Mouse (Mus musculus) urinary bladder, postnatal 25 days (tissue): ENCODE measurements at regions not wholly inside any gene's neighbourhood (a gene's known extent, or its start where the extent isn't known, plus 50 kb on each side); places are given as distances from the start of the nearest gene placed in this dataset.

Experiments
- DNase-seq: peaks from one replicate; pipeline ENCODE4 v3.0.0; 2022; ENCODE audit warnings: low spot score

GRCm38 (mm10) chr11:84701319-84702175 is 117.8 kb downstream of the Mrm1 start:
- DNase-seq: no peak

DNA sequence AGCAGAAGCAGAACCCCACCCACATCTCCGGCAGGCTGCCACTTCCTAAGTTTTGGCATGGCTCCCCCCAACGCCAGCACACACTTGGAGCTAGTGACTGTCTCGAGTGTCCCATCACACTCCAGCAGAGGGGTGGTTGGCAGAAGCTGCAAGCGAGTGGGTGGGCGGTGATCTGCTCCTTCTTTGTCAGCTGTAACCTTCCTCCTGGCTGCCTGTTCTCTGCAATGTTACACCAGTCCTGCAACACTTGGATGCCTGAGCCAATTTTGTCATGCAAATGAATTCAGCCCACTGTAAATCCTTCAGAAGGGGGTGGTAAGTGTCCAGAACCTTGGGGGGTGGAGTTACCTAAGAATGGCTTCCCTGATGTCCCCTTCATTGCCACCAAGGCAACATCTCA is 121.8 kb downstream of the Mrm1 start:
- no peak for DNase-seq

DNA sequence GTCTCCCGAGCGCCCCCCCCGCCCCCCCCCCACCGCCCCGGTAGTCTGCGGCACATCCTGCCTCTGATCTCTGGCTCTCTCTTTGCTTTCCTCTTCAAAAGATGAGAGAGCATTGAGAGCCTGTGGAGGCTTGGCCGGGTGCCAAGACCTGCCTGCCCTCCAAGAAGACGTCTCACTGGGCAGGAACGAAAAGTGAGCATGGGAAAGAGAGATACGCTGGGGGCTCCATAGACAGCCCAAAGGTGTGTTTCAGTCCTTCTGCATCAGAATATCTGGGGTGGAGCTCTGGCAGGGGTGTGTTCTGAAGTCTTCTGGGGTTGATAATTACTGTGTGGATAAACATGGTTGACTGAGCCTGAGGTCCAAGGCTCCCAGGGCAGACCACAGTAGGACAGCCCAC is 126.7 kb downstream of the Mrm1 start:
- no peak for DNase-seq

GRCm38 (mm10) chr11:84691410-84692148 is 127.7 kb downstream of the Mrm1 start:
- DNase-seq: no peak

DNA sequence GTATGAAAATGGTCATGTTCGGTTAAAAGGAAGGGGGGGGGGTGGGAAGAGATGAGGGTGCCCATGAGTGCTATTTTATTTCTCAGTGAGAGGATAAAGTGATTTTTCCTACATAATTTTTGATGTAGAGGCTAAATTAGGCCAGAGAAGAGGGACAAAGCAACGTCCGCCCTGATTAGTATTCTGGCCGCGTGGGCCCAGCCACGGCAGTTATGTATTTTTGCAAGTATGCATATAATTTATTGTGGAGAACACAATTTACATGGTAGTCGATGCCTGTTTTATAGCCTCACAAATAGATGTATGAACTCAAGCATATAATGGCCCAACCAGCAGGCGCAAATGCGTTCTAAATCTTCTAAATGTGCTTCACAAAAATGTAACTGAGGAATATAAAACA is 132.8 kb downstream of the Mrm1 start:
- DNase-seq: no peak

DNA sequence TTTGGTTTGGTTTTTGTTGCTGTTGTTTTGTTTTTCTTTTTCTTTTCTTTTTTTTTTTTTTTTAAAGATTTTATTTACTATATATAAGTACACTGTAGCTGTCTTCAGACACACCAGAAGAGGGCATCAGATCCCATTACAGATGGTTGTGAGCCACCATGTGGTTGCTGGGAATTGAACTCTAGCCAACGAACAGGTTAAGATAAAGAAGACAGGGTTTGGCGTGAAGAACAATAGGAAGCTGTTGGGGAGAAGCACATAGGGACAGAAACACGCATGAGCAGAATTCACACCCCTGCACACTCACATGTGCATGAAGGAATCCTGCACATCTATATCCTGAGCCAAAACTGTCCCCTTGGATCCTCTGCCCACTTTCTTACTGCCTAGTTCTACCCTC is 135.0 kb downstream of the Mrm1 start:
- DNase-seq: no peak

DNA sequence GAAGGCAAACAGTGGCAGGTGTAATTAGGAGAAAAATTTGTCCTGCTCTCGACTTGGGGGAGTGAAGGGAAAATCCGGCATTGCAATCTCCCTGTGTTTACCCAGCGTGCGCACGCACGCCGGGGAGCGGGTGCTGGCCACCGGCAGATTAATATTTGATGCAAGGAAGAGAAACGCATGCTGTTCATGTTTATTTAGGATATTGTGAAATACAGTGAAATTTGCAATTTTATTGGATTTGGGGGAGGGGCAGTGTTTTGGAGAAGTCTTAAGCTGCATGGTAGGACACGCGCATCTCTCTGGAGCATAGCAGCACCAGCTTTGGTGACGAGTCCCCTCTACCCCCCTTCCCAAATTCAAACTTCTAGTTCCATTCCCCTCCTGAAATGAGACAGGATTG is 136.4 kb downstream of the Mrm1 start:
- no peak for DNase-seq

- DNase-seq: no peak
These were observed 142.8 kb downstream of the Mrm1 start for GRCm38 (mm10) chr11:84676377-84677078.

- DNase-seq: no peak
These were observed 146.4 kb downstream of the Mrm1 start for GRCm38 (mm10) chr11:84672841-84673473.

DNA sequence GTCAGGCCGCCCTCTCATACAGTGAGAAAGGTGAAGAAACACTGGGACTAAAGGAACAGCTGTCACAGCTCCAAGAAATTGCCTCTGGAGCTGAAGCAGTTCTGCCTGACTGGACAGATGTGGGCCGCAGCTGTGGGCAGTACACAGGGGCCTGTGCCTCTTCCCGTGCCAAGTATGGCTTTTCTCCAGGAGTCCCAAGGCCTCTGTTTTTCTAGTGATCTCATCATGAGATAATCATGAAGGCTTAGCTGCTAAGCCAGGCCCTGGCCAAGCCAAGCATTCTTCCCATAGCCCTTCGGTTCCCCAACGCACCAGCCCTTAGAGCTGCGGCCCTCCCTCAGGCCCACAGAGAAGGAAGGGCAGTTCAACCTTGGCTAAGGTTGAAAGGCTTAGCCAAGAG is 146.2 kb upstream of the Lhx1 start:
- DNase-seq: no peak

DNA sequence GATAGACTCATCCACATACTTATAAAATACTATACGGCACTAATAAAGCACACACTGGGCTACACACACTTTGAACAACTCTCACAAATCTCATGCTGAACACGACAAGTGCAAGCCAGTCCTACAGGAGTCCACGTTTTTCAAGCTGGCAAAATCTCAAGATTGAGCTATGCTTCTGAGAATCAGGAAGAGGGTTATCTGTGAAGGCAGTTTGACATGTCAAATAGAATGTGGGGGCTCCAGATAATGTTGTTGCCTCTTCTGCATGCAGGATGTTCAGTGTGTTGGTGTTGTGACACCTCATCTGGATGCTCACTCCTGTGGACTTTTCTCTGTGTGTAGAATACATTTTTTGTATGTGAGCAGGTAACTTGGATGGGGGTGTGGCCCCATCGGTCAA is 142.4 kb upstream of the Lhx1 start:
- no peak for DNase-seq

DNA sequence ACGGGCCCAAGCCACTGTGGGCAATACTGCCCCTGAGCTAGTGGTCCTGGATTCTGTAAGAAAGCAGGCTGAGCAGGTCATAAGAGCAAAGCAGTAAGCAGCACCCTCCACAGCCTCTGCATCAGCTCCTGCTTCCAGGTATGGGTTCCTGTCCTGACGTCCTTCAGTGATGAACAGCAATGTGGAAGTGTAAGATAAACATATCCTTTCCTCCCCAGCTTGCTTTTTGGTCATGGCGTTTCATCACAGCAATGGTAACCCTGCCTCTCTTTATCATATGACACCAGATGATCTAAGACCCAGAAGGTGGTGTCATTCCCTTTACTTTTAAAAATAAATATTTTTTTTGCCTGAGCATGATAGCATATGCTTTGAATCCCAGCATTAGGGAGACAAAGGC is 138.9 kb upstream of the Lhx1 start:
- no peak for DNase-seq

GRCm38 (mm10) chr11:84661981-84662380 is 136.6 kb upstream of the Lhx1 start:
- peak; percentile 46 for DNase-seq

DNA sequence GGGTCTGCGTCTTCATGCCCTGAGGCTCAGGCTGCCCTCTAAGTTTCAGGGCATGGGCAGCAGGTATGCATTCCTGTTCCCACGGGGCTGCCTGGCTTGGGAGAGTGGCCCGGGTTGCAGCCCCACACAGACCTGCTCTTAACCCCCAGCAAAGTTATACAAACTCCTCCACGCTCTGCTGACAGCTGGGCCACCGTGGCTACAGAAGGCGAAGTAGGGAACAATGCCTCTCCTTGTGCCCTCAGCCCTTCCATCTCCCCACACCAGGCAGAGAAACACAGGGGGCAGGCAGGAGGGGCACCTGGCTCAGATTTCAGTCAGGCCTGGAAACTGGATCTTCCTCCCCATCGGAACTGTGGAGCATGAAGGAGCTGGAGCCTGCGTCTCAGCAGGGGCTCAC is 135.5 kb upstream of the Lhx1 start:
- no peak for DNase-seq

DNA sequence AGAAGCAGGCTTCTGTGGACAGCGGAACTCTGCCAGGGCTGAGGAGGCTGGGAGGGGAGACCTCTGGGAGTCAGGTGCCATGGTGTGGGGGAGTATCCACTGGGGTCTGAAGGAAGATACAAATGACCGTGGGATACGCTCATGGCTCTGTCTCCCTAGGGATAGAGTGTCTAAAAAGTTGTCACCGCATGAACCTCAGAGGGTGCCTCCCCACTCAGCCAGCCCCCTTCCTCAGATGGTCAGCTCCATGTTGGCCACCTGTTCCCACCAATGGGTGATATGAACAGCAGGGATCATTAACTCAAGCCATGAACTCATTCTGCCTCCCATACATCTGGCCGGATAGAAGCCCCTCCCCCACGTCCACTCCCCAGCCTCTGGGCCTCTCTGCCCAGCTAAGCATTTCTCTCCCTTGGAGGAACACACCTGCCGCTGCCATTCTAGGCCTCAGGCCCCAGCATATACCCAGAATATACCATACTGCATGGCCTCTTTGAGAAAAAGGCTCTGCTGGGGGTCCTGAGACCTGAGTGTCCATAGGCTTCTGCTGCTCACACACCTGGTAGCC is 134.1 kb upstream of the Lhx1 start:
- DNase-seq: no peak

DNA sequence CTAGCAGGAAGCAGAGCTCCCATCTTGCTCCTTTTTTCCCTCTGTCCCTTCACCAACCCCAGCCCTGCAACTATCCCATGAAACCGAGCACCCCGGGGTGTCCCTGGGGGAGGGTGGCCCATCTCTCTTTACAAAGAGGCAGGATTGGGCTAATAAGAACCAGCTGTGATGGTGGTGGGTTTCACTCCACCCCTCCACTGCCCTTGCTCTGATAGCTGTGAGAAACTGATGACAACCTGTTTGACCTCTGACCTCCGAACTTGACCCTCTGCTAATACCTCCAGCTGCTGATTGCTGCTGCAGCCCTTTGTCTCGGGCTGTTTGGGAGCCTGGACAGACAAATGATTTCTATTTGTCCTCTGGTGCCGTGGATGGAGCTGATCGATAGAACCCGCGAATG is 128.1 kb upstream of the Lhx1 start:
- no peak for DNase-seq

- DNase-seq: no peak
These were observed 123.6 kb upstream of the Lhx1 start for GRCm38 (mm10) chr11:84648899-84649298.

GRCm38 (mm10) chr11:84647104-84647503 is 121.8 kb upstream of the Lhx1 start:
- no peak for DNase-seq

DNA sequence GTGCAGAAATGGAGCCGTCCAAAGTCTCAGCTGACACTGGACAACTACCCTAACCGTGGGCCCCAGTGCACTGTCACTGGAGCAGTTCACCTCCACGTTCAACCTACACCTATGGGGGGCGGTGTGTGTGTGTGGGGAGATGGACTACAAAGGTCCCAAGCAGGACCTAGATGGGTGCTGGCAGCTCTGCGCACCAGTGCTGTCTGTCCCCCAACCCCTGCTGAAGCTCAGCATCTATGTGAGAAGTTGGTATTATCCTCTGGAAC is 117.7 kb upstream of the Lhx1 start:
- DNase-seq: no peak

- DNase-seq: no peak
These were observed 117.2 kb upstream of the Lhx1 start for GRCm38 (mm10) chr11:84642300-84643106.

- DNase-seq: no peak
These were observed 116.3 kb upstream of the Lhx1 start for GRCm38 (mm10) chr11:84641601-84642000.

DNA sequence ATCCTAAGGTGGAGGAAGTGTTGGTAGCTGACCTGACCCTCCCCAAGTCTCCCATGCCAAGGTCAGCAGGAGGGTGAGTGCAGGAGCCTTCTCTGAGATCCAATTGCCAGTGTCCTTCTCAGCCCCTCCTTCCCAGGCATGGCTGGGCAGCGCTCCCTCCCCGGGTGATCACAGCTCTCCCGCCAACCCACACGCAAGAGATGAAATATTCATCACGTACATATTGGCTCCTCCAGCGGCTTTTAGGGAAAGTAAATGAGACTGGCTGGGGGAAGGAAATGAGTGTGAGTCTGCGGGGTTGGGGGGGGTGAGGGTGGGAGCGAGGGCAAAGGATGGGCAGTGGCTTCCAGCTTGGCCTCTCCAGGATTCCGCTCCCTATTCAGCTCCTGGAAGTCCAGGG is 113.0 kb upstream of the Lhx1 start:
- no peak for DNase-seq
